Mouse (Mus musculus): ENCODE data around the gene Kif27. TPM values are rescaled to one million over a fixed set of nuclear protein-coding genes. Genes with fewer than 3 reads are reported as not detected.

Kif27 gene
- total and polyA plus RNA-seq, 2 experiments from 2014 or later = 1.8 to 6.3 TPM

DNA sequence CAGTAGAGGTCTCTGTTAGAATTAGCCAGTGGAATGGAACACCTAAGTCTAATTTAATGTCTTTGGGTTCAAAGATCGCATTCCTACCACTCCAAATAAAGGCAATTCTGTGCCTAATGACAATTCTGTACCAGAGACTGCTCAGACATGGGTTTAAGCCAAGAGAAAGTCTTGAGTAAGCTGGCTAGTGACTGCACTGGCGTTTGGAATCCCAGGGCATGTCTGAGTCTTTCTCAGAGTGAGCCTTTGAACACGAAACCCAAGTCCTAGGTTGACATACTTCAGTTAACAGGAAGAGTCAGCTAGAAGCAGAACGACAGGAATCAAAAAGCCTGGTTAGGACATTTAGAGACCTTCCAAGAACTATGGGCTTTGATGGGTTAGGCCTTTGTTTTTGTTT, 75.5 kb downstream of the Kif27 start:
- TF ChIP-seq CTCF (IDR thresholded peaks at IDR 0.05) = no peak
- Histone ChIP-seq H3K4me2 (ENCODE audit: low read depth, low read length, poor library complexity, severe bottlenecking) (no peak overlapping the region), H3K4me1 (ENCODE audit: insufficient read depth, low read length) (no peaks in the 10 kb centered on the region), H3K27ac (ENCODE audit: low read depth, low read length) (no peak overlapping the region), H3K9ac (replicated peaks; ENCODE audit: low read length, poor library complexity, severe bottlenecking) (no peak overlapping the region), H3K4me3 (ENCODE audit: low read depth, low read length) (no peak overlapping the region), H3K36me3 (ENCODE audit: insufficient read depth, low read length) (no peaks in the 10 kb centered on the region), H3K9me3 (ENCODE audit: low read length) (no peaks in the 10 kb centered on the region), H3K27me3 (ENCODE audit: insufficient read depth, low read length) (no peaks in the 10 kb centered on the region)
- ATAC-seq (ENCODE audit: low FRiP score) = no peak
- no peak for DNase-seq (ENCODE audit: low spot score)
- WGBS = 45% methylated on average over 4 of the region's 4 CpGs

DNA sequence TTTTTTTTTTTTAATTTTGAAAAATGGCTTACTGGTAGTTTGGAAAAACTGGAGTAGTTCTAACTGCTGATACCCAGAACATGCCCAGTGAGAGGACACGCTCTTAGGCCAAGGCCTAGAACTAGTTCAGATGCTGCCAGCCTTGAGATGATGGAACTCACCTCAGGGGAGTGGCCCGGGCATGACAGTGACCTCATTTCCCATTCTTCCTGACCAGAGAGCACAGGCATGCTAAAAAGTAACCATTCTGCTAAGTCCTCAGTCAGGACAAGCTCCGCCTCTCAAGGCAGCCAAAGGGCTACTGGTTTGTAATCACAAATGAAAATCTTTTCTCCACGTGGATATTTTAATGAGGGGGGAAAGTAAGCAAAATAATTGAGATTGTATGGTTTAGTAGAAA, 77.0 kb downstream of the Kif27 start:
- Histone ChIP-seq H3K4me1 (ENCODE audit: insufficient read depth, low read length) (no peaks in the 10 kb centered on the region), H3K27ac (ENCODE audit: low read depth, low read length) (no peak overlapping the region), H3K9me3 (ENCODE audit: low read length) (no peaks in the 10 kb centered on the region), H3K36me3 (ENCODE audit: insufficient read depth, low read length) (no peaks in the 10 kb centered on the region), H3K27me3 (ENCODE audit: insufficient read depth, low read length) (no peaks in the 10 kb centered on the region), H3K4me2 (ENCODE audit: low read depth, low read length, poor library complexity, severe bottlenecking) (no peak overlapping the region), H3K4me3 (ENCODE audit: low read depth, low read length) (no peak overlapping the region), H3K9ac (replicated peaks; ENCODE audit: low read length, poor library complexity, severe bottlenecking) (no peak overlapping the region)
- no peak for TF ChIP-seq CTCF (IDR thresholded peaks at IDR 0.05)
- ATAC-seq (ENCODE audit: low FRiP score) = no peak
- 71% methylated on average over 4 of the region's 4 CpGs for WGBS
- DNase-seq (ENCODE audit: low spot score) = no peak

- no peaks in the 10 kb centered on the region for H3K27me3 ChIP-seq (ENCODE audit: insufficient read depth, low read length)
- ATAC-seq (ENCODE audit: low FRiP score) (no peak), DNase-seq (ENCODE audit: low spot score) (no peak)
- H3K4me3 ChIP-seq (ENCODE audit: low read depth, low read length) = no peak overlapping the region
- no peak overlapping the region for H3K9ac ChIP-seq (replicated peaks; ENCODE audit: low read length, poor library complexity, severe bottlenecking)
- no peak for TF ChIP-seq CTCF (IDR thresholded peaks at IDR 0.05)
- WGBS = 89% methylated on average over 3 of the region's 3 CpGs
- no peak overlapping the region for H3K27ac ChIP-seq (ENCODE audit: low read depth, low read length)
- no peaks in the 10 kb centered on the region for H3K36me3 ChIP-seq (ENCODE audit: insufficient read depth, low read length)
- no peaks in the 10 kb centered on the region for H3K9me3 ChIP-seq (ENCODE audit: low read length)
- H3K4me1 ChIP-seq (ENCODE audit: insufficient read depth, low read length) = no peaks in the 10 kb centered on the region
- H3K4me2 ChIP-seq (ENCODE audit: low read depth, low read length, poor library complexity, severe bottlenecking) = no peak overlapping the region
Measured at GRCm38 (mm10) chr13:58280528-58280927, 78.4 kb downstream of the Kif27 start.

GRCm38 (mm10) chr13:58276256-58276655, 82.7 kb downstream of the Kif27 start:
- no peaks in the 10 kb centered on the region for H3K4me1 ChIP-seq (ENCODE audit: insufficient read depth, low read length)
- no peak overlapping the region for H3K4me3 ChIP-seq (ENCODE audit: low read depth, low read length)
- 70% methylated on average over 10 of the region's 10 CpGs for WGBS

GRCm38 (mm10) chr13:58275599-58275998, 83.3 kb downstream of the Kif27 start, which contains the start of gene Gkap1:
TSS of gene Gkap1 (minus strand) at chr13:58275699.
- no peak for DNase-seq (ENCODE audit: low spot score)
- Histone ChIP-seq H3K4me1 (ENCODE audit: insufficient read depth, low read length) (no peaks in the 10 kb centered on the region), H3K4me3 (ENCODE audit: low read depth, low read length) (peak within 1 kb of the TSS; percentile 73), H3K27me3 (ENCODE audit: insufficient read depth, low read length) (no peaks in the 10 kb centered on the region), H3K4me2 (ENCODE audit: low read depth, low read length, poor library complexity, severe bottlenecking) (peak within 1 kb of the TSS; percentile 83), H3K9me3 (ENCODE audit: low read length) (no peaks in the 10 kb centered on the region), H3K9ac (replicated peaks; ENCODE audit: low read length, poor library complexity, severe bottlenecking) (peak within 1 kb of the TSS; percentile 79), H3K36me3 (ENCODE audit: insufficient read depth, low read length) (no peaks in the 10 kb centered on the region), H3K27ac (ENCODE audit: low read depth, low read length) (peak within 1 kb of the TSS; percentile 76)
- no peak for ATAC-seq (ENCODE audit: low FRiP score)
- TF ChIP-seq CTCF (IDR thresholded peaks at IDR 0.05) = no peak
- 80% methylated on average over 8 of the region's 8 CpGs for WGBS

More at GRCm38 (mm10) chr13:58276256-58276655, 82.7 kb downstream of the Kif27 start:
- H3K27ac ChIP-seq (ENCODE audit: low read depth, low read length) = no peak overlapping the region
- TF ChIP-seq CTCF (IDR thresholded peaks at IDR 0.05) = no peak
- DNase-seq (ENCODE audit: low spot score) = no peak
- H3K27me3 ChIP-seq (ENCODE audit: insufficient read depth, low read length) = no peaks in the 10 kb centered on the region
- no peak for ATAC-seq (ENCODE audit: low FRiP score)
- H3K4me2 ChIP-seq (ENCODE audit: low read depth, low read length, poor library complexity, severe bottlenecking) = no peak overlapping the region
- H3K9me3 ChIP-seq (ENCODE audit: low read length) = no peaks in the 10 kb centered on the region
- no peaks in the 10 kb centered on the region for H3K36me3 ChIP-seq (ENCODE audit: insufficient read depth, low read length)
- H3K9ac ChIP-seq (replicated peaks; ENCODE audit: low read length, poor library complexity, severe bottlenecking) = no peak overlapping the region

GRCm38 (mm10) chr13:58275076-58275475, 83.8 kb downstream of the Kif27 start:
- peak overlapping the region; percentile 76; the same call in 1 of the 2 replicates for H3K27ac ChIP-seq (ENCODE audit: low read depth, low read length)
- H3K9ac ChIP-seq (replicated peaks; ENCODE audit: low read length, poor library complexity, severe bottlenecking) = peak overlapping the region; percentile 79; the same call in 1 of the 2 replicates
- DNase-seq (ENCODE audit: low spot score) = no peak
- no peak for TF ChIP-seq CTCF (IDR thresholded peaks at IDR 0.05)
- peak overlapping the region; percentile 73 for H3K4me3 ChIP-seq (ENCODE audit: low read depth, low read length)
- 20% methylated on average over 9 of the region's 9 CpGs for WGBS
- H3K27me3 ChIP-seq (ENCODE audit: insufficient read depth, low read length) = no peaks in the 10 kb centered on the region
- H3K36me3 ChIP-seq (ENCODE audit: insufficient read depth, low read length) = no peaks in the 10 kb centered on the region
- no peaks in the 10 kb centered on the region for H3K4me1 ChIP-seq (ENCODE audit: insufficient read depth, low read length)
- peak overlapping the region; percentile 83 for H3K4me2 ChIP-seq (ENCODE audit: low read depth, low read length, poor library complexity, severe bottlenecking)
- H3K9me3 ChIP-seq (ENCODE audit: low read length) = no peaks in the 10 kb centered on the region
- no peak for ATAC-seq (ENCODE audit: low FRiP score)
